Mouse (Mus musculus) adrenal gland, postnatal 36 days (tissue): ENCODE measurements at regions not wholly inside any gene's neighbourhood (a gene's known extent, or its start where the extent isn't known, plus 50 kb on each side); places are given as distances from the start of the nearest gene placed in this dataset.
A peak's percentile ranks its signal among the peaks of the same experiment; 100 is the strongest.

ENCODE experiments used
- DNase-seq, 2 experiments: peaks; one replicate each; pipeline ENCODE4 v3.0.0; 2021; ENCODE audit warnings: mixed read lengths in 1 of 2

- DNase-seq = peak in 1 of 2 experiments; percentile 34
Measured at GRCm38 (mm10) chr16:93013256-93013655, 187.3 kb upstream of the Runx1 start.

- no peak for DNase-seq
Measured at GRCm38 (mm10) chr16:93011474-93011873, 185.5 kb upstream of the Runx1 start.

- DNase-seq = peak; percentile 71 to 77
Measured at GRCm38 (mm10) chr16:93006321-93006984, 180.5 kb upstream of the Runx1 start.

GRCm38 (mm10) chr16:93005470-93005869 lies 179.5 kb upstream of the Runx1 start:
- DNase-seq = no peak

- no peak for DNase-seq
Measured at GRCm38 (mm10) chr16:93003830-93004229, 177.9 kb upstream of the Runx1 start.

- no peak for DNase-seq
Measured at GRCm38 (mm10) chr16:92998689-92999088, 172.7 kb upstream of the Runx1 start.

GRCm38 (mm10) chr16:92997636-92998035 lies 171.7 kb upstream of the Runx1 start:
- DNase-seq = no peak

GRCm38 (mm10) chr16:92995993-92996350 lies 170.0 kb upstream of the Runx1 start:
- no peak for DNase-seq

GRCm38 (mm10) chr16:92995132-92995992 lies 169.4 kb upstream of the Runx1 start:
- DNase-seq = no peak

GRCm38 (mm10) chr16:92992876-92993275 lies 166.9 kb upstream of the Runx1 start:
- DNase-seq = no peak

GRCm38 (mm10) chr16:92991405-92991804 lies 165.5 kb upstream of the Runx1 start:
- no peak for DNase-seq

- no peak for DNase-seq
Measured at GRCm38 (mm10) chr16:92988416-92988815, 162.5 kb upstream of the Runx1 start.

GRCm38 (mm10) chr16:92988000-92988399 lies 162.1 kb upstream of the Runx1 start:
- no peak for DNase-seq

- DNase-seq = peak in 1 of 2 experiments; percentile 35
Measured at GRCm38 (mm10) chr16:92985768-92986167, 159.8 kb upstream of the Runx1 start.

GRCm38 (mm10) chr16:92982934-92983333 lies 157.0 kb upstream of the Runx1 start:
- no peak for DNase-seq

- DNase-seq = peak; percentile 73 to 76
Measured at GRCm38 (mm10) chr16:92979620-92980330, 153.8 kb upstream of the Runx1 start.

- DNase-seq = no peak
Measured at GRCm38 (mm10) chr16:92976097-92976496, 150.1 kb upstream of the Runx1 start.

GRCm38 (mm10) chr16:92975090-92975489 lies 149.1 kb upstream of the Runx1 start:
- DNase-seq = no peak

GRCm38 (mm10) chr16:92972681-92973080 lies 146.7 kb upstream of the Runx1 start:
- no peak for DNase-seq

- DNase-seq = no peak
Measured at GRCm38 (mm10) chr16:92971956-92972355, 146.0 kb upstream of the Runx1 start.

GRCm38 (mm10) chr16:92970587-92970986 lies 144.6 kb upstream of the Runx1 start:
- no peak for DNase-seq

- DNase-seq = no peak
Measured at GRCm38 (mm10) chr16:92969036-92969435, 143.1 kb upstream of the Runx1 start.
